ENCODE assay signal across 28 mouse cellular contexts in genomic region chr12:34284396-34284795, GRCm38 (mm10).
"Had no signal": no experiment of that assay in that cellular context is flagged by ENCODE, and none has a peak within 500 bp of the region (broad histone marks: within the 10 kb centered on the region; RNA-seq: fewer than 3 reads in every experiment).

No protein-coding gene starts in this region.

- H3K36me3 ChIP-seq: embryonic facial prominence, embryonic 10.5 days; embryonic facial prominence, embryonic 12.5 days; embryonic facial prominence, embryonic 13.5 days; embryonic facial prominence, embryonic 15.5 days; forebrain, embryonic 10.5 days; forebrain, embryonic 12.5 days; forebrain, embryonic 15.5 days had no signal

- H3K27ac ChIP-seq: embryonic facial prominence, embryonic 10.5 days; embryonic facial prominence, embryonic 12.5 days; embryonic facial prominence, embryonic 13.5 days; embryonic facial prominence, embryonic 15.5 days; forebrain, embryonic 10.5 days; forebrain, embryonic 12.5 days; forebrain, embryonic 13.5 days; forebrain, embryonic 15.5 days; gastrocnemius, adult 2 months had no signal

- H3K27me3 ChIP-seq: embryonic facial prominence, embryonic 12.5 days; embryonic facial prominence, embryonic 13.5 days; embryonic facial prominence, embryonic 15.5 days; forebrain, embryonic 12.5 days; forebrain, embryonic 13.5 days; forebrain, embryonic 15.5 days had no signal

- H3K9me3 ChIP-seq: embryonic facial prominence, embryonic 10.5 days; embryonic facial prominence, embryonic 12.5 days; embryonic facial prominence, embryonic 13.5 days; embryonic facial prominence, embryonic 15.5 days; forebrain, embryonic 10.5 days; forebrain, embryonic 12.5 days; forebrain, embryonic 13.5 days; forebrain, embryonic 15.5 days had no signal

- ATAC-seq: forebrain, embryonic 13.5 days; forebrain, embryonic 14.5 days; forebrain, embryonic 15.5 days; forebrain, embryonic 16.5 days; forebrain, postnatal 0 days had no signal

- H3K4me1 ChIP-seq: embryonic facial prominence, embryonic 12.5 days; forebrain, embryonic 10.5 days; forebrain, embryonic 12.5 days; forebrain, embryonic 13.5 days; forebrain, embryonic 15.5 days had no signal

- H3K4me2 ChIP-seq: embryonic facial prominence, embryonic 12.5 days; embryonic facial prominence, embryonic 13.5 days; embryonic facial prominence, embryonic 15.5 days; forebrain, embryonic 12.5 days; forebrain, embryonic 13.5 days; forebrain, embryonic 15.5 days had no signal

- H3K9ac ChIP-seq: embryonic facial prominence, embryonic 12.5 days; embryonic facial prominence, embryonic 13.5 days; embryonic facial prominence, embryonic 15.5 days; forebrain, embryonic 12.5 days; forebrain, embryonic 13.5 days; forebrain, embryonic 15.5 days; forebrain, postnatal 0 days had no signal

- DNase-seq: cerebellum, adult 2 months; cerebellum, adult 8-10 months; cerebellum, adult 9-10 months; cerebellum, adult 9-11 months; cerebellum, postnatal 10 days; cerebellum, postnatal 14 days; cerebellum, postnatal 25 days; cerebellum, postnatal 36 days; embryo, embryonic 11 days; forebrain, postnatal 0 days; gastrocnemius, adult 2 months; gastrocnemius, postnatal 10 days; gastrocnemius, postnatal 14 days; gastrocnemius, postnatal 25 days; gastrocnemius, postnatal 36 days; heart, adult 11 months; heart, adult 18-20 months had no signal

- H3K4me3 ChIP-seq: embryonic facial prominence, embryonic 10.5 days; embryonic facial prominence, embryonic 12.5 days; embryonic facial prominence, embryonic 13.5 days; embryonic facial prominence, embryonic 15.5 days; erythroblast, embryonic 14.5 days; forebrain, embryonic 10.5 days; forebrain, embryonic 12.5 days; forebrain, embryonic 13.5 days; forebrain, embryonic 15.5 days; gastrocnemius, adult 2 months had no signal
